19 mouse cellular contexts compared by ENCODE assay signal in the genomic region with DNA sequence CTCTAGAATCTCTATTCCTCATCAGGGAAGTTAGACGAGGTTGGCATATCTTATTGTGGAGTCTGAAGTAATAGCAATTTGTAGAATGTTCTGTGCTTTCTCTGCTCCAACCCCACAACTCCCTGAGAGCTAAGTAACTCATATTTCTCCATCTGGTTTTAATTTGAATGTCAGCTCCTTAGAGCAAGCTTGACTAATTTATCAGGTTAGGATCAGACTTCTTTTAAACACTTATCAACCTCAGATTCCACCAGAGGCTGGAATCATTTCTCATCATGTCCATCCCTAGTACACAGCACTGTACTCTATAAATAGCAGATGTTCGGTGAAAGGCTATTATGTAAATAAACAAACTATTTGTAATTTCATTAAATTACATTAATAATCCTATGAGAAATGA.
A peak's percentile ranks its signal among the peaks of the same experiment; 100 is the strongest.
DNase-seq lines count a peak whose midpoint lies in the region; ATAC-seq lines count a peak whose summit lies in the region.
"Had no signal": no experiment of that assay in that cellular context is flagged by ENCODE, and none has a peak within 500 bp of the region (broad histone marks: within the 10 kb centered on the region; RNA-seq: fewer than 3 reads in every experiment).

No protein-coding gene starts in this region.

- ATAC-seq in megakaryocyte progenitor cell, adult 5-6 weeks (replicated peaks; ENCODE audit: poor library complexity), result no peak
- ATAC-seq: CD4-positive, CD25-positive, alpha-beta regulatory T cell, adult 4 months; forebrain, embryonic 15.5 days; intestine, embryonic 16.5 days had no signal

- peak; percentile 86 for DNase-seq in 3T3-L1 (ENCODE audit: low read depth, low spot score)
- DNase-seq in NIH3T3 (ENCODE audit: low read depth), result peak; percentile 71
- DNase-seq in embryo, embryonic 11 days, result peak; percentile 37
- DNase-seq in mesoderm, embryonic 11.5 days (ENCODE audit: low read depth, low spot score), result peak; percentile 34
- DNase-seq in gastrocnemius, postnatal 14 days, result no peak
- no peak for DNase-seq in cerebellum, adult 18-20 months
- DNase-seq: adrenal gland, postnatal 14 days; B cell, adult 2 months; cerebellum, adult 2 months; cerebellum, postnatal 25 days; gastrocnemius, adult 2 months; gastrocnemius, postnatal 36 days; heart, adult 11 months; heart, postnatal 36 days; kidney, adult 2 months had no signal

- intact Hi-C loops in gastrocnemius, postnatal 14 days (cut with DNase I; ENCODE audit: low total_unique reads), result no loop called here

Comparison
In these comparisons a context has a peak if more than half of its experiments do, and no peak if none do; other contexts are left out.
1. DNase-seq: peak in 3T3-L1 (single experiment), NIH3T3 (single experiment), embryo, embryonic 11 days (single experiment) and mesoderm, embryonic 11.5 days (single experiment); none in gastrocnemius, postnatal 14 days (single experiment) and cerebellum, adult 18-20 months (0 of 2).